Mouse (Mus musculus) hindbrain, embryonic 11.5 days (tissue): Measurements from ENCODE around the gene Mrpl20. TPM values are rescaled to one million over a fixed set of nuclear protein-coding genes. Genes with fewer than 3 reads are reported as not detected.

ENCODE experiments used
- ATAC-seq: fragments of 200-750 bp; cut with Nextera tagmentation; 2 replicates; pipeline ENCODE4 v1.8.0; 2017; ENCODE audit warnings: mild to moderate bottlenecking, moderate TSS enrichment, moderate library complexity; ENCODE audit not compliant: low FRiP score
- DNase-seq: peaks from one replicate; pipeline ENCODE4 v3.0.0-alpha.2; 2015; ENCODE audit warnings: low spot score
- H3K27ac ChIP-seq: fragments of 300-500 bp; sonication (generic); 2 replicates; pipeline ENCODE4 v1.5.1; 2014; ENCODE audit warnings: mild to moderate bottlenecking, low read depth, low read length
- H3K27me3 ChIP-seq: fragments of 300-500 bp; sonication (generic); 2 replicates; pipeline ENCODE4 v1.6.1; 2014; ENCODE audit warnings: mild to moderate bottlenecking, low read length, moderate library complexity, mixed read lengths; ENCODE audit not compliant: control insufficient read depth, insufficient read depth
- H3K36me3 ChIP-seq: fragments of 300-500 bp; sonication (generic); 2 replicates; pipeline ENCODE4 v1.6.1; 2014; ENCODE audit warnings: mild to moderate bottlenecking, low read length, moderate library complexity, mixed read lengths; ENCODE audit not compliant: control insufficient read depth, insufficient read depth
- H3K4me1 ChIP-seq: fragments of 300-500 bp; sonication (generic); replicated peaks from 2 replicates; pipeline ENCODE4 v1.6.1; 2014; ENCODE audit warnings: low read length, mixed read lengths; ENCODE audit not compliant: control insufficient read depth, insufficient read depth
- H3K4me2 ChIP-seq: fragments of 300-500 bp; sonication (generic); replicated peaks from 2 replicates; pipeline ENCODE4 v1.6.1; 2014; ENCODE audit warnings: mild to moderate bottlenecking, low read depth, low read length
- H3K4me3 ChIP-seq: fragments of 300-500 bp; sonication (generic); 2 replicates; pipeline ENCODE4 v1.5.1; 2014; ENCODE audit warnings: low read depth, low read length
- H3K9ac ChIP-seq: fragments of 300-500 bp; sonication (generic); 2 replicates; pipeline ENCODE4 v1.6.1; 2014; ENCODE audit warnings: low read depth, low read length
- H3K9me3 ChIP-seq: fragments of 300-500 bp; sonication (generic); 2 replicates; pipeline ENCODE4 v1.6.1; 2016; ENCODE audit warnings: low read length; ENCODE audit not compliant: control insufficient read depth
- WGBS: fragments of 180-500 bp; shearing (Covaris S2); extraction: QIAGEN DNeasy Blood & Tissue Kit; methylation state at CpG from one replicate; pipeline ENCODE4 v1.1.7; 2014; 5-methylcytosine and 5-hydroxymethylcytosine counted together
- polyA plus RNA-seq: library from polyadenylated mRNA; unstranded; fragments of >200 nt; fragmentation: Nextera tagmentation; extraction: Ambion mirVana; gene quantifications from 2 replicates; pipeline ENCODE4 v1.2.1, GENCODE M21; 2014

Mrpl20 gene
- polyA plus RNA-seq, 1 experiment from 2014 or later = 238 TPM

DNA sequence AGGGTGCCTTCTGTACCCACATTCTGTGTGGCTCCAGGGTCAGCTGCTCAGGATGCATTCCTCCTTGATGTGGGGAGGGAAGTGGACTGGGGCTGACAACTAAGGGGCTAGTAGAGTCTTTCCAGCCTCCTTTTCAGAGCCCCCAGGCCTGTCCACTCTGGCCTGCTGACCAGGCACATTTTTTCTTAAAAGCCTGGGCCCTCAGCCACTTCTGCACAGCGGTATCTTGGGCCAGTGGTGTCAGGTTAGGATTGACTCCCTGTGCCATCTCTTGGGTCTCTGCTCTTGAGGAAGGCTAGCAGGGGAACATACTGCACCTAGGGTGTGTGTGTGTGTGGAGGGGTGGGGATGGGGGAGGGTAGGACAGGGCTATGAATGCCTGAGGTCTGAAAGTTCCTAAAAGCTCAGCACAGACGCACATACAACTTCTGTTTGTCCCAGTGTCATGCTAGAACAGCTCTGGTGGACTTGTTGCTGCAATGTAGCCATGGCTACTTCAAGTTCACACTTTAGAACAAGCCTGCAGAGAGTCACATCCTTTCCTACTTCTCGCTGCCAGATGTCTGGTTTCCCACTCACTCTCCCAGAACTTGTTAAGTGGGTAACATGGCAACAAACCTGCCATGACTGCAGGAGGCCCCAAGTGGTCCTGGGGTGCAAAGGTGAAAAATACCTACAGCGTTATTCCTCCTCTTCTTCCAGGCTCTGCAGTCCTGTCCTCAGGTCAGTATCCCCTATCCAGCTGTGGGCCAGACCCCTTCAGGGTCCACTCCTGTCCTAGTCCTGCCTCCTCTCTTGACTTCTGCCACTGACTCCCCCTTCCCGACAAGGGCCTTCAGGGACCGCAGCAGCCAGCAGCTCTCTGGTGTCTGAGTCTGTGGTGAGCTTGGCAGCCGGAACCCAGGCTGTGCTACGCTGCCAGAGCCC, 37.7 kb downstream of the Mrpl20 start:
- 8% methylated on average over 8 of the region's 8 CpGs for WGBS
- DNase-seq (peak; percentile 18), ATAC-seq (peak; percentile 26; the same call in 1 of the 2 replicates)
- peak overlapping the region; percentile 62 for H3K4me2 ChIP-seq
- no peaks in the 10 kb centered on the region for H3K36me3 ChIP-seq
- H3K27ac ChIP-seq = peak overlapping the region; percentile 36; the same call in 1 of the 2 replicates
- peak overlapping the region; percentile 53 for H3K9ac ChIP-seq
- peak overlapping the region; percentile 21 for H3K4me3 ChIP-seq
- 0 out of 2 replicates have a peak, but pooled peaks cover 3% of the 10 kb centered on the region for H3K27me3 ChIP-seq
- peaks cover 14% of the 10 kb centered on the region for H3K4me1 ChIP-seq
- H3K9me3 ChIP-seq = no peaks in the 10 kb centered on the region

DNA sequence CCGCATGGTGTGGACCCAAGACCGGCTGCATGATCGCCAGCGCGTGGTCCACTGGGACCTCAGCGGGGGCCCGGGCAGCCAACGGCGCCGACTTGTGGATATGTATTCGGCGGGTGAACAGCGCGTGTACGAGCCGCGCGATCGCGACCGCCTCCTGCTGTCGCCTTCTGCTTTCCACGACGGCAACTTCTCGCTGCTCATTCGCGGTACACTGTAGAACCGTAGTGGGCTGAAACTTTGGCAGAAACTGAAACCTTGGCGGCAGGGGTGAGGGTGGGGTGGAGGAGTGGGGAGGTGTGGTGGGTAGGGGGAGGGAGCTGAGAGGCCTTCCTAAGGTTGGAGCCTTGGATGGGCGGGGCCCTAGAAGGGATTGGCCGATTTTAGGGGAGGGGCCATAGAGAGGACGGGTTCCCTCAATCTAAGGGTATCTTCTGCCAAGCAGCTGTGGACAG, 38.4 kb downstream of the Mrpl20 start:
- no peaks in the 10 kb centered on the region for H3K9me3 ChIP-seq
- no peak overlapping the region for H3K27ac ChIP-seq
- H3K36me3 ChIP-seq = no peaks in the 10 kb centered on the region
- H3K27me3 ChIP-seq = 0 out of 2 replicates have a peak, but pooled peaks cover 3% of the 10 kb centered on the region
- WGBS = under 1% methylated on average over 32 of the region's 32 CpGs
- H3K4me1 ChIP-seq = peaks cover 14% of the 10 kb centered on the region
- peak overlapping the region; percentile 21; the same call in 1 of the 2 replicates for H3K9ac ChIP-seq
- ATAC-seq (peak; percentile 51), DNase-seq (peak; percentile 65)
- H3K4me2 ChIP-seq = peak overlapping the region; percentile 62
- peak overlapping the region; percentile 21 for H3K4me3 ChIP-seq

- H3K9ac ChIP-seq = 0 out of 2 replicates have a peak overlapping the region, but pooled peaks have one; percentile 15
- ATAC-seq = no peak; the same call in 1 of the 2 replicates
- 36% methylated on average over 38 of the region's 38 CpGs for WGBS
These were observed 39.1 kb downstream of the Mrpl20 start for GRCm38 (mm10) chr4:155841651-155842270.

GRCm38 (mm10) chr4:155843231-155843630, 40.6 kb downstream of the Mrpl20 start:
- no peaks in the 10 kb centered on the region for H3K9me3 ChIP-seq
- peaks cover 14% of the 10 kb centered on the region for H3K4me1 ChIP-seq
- H3K36me3 ChIP-seq = no peaks in the 10 kb centered on the region
- WGBS = 92% methylated on average over 5 of the region's 5 CpGs
- H3K9ac ChIP-seq = no peak overlapping the region
- no peak for DNase-seq
- 0 out of 2 replicates have a peak, but pooled peaks cover 3% of the 10 kb centered on the region for H3K27me3 ChIP-seq
- no peak overlapping the region for H3K27ac ChIP-seq
- no peak for ATAC-seq
- H3K4me3 ChIP-seq = no peak overlapping the region
- H3K4me2 ChIP-seq = no peak overlapping the region

More at GRCm38 (mm10) chr4:155841651-155842270, 39.1 kb downstream of the Mrpl20 start:
- no peak for DNase-seq
- H3K9me3 ChIP-seq = no peaks in the 10 kb centered on the region
- H3K4me2 ChIP-seq = peak overlapping the region; percentile 62
- no peak overlapping the region for H3K27ac ChIP-seq
- 0 out of 2 replicates have a peak overlapping the region, but pooled peaks have one; percentile 10 for H3K4me3 ChIP-seq
- 0 out of 2 replicates have a peak, but pooled peaks cover 3% of the 10 kb centered on the region for H3K27me3 ChIP-seq
- H3K36me3 ChIP-seq = no peaks in the 10 kb centered on the region
- peaks cover 14% of the 10 kb centered on the region for H3K4me1 ChIP-seq

GRCm38 (mm10) chr4:155846871-155847578, 44.3 kb downstream of the Mrpl20 start, which contains the start of gene Dvl1:
Gene Dvl1, plus strand, starts transcription at chr4:155847402.
- peak within 1 kb of the TSS; percentile 27; the same call in 1 of the 2 replicates for H3K27ac ChIP-seq

DNA sequence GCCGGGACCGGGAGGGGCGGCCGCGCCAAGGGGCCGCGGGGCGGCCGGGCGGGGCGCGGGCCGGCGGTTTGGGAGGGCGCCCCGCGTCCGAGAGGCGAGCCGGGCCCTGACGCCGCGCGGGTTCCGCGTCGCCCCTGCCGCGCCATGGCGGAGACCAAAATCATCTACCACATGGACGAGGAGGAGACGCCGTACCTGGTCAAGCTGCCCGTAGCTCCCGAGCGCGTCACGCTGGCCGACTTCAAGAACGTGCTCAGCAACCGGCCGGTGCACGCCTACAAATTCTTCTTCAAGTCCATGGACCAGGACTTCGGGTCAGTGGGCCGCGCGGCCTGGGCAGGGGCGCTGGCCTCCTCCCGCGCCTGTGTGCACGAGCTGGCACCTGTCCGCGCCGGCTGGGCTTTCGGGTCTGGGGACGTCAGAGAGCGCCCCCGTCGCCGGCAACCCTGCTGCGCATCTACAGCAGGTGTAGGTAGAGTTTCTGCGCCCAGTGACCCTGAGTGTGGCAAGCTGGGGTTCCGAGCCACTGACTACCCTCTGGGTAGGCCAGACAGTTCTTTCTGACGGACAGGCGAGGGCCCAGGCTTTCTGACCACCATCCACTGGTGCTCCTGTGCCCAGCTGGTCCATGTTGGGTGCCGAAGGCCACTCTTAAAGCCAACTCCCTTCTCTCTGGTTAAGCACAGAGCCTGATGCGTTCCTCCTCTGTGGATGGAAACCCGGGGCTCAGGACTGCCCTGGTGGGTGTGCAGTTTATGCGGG, 45.1 kb downstream of the Mrpl20 start:
- Histone ChIP-seq H3K4me3 (peak overlapping the region; percentile 77), H3K9me3 (no peaks in the 10 kb centered on the region), H3K9ac (peak overlapping the region; percentile 92), H3K4me2 (peak overlapping the region; percentile 78), H3K4me1 (peaks cover 7% of the 10 kb centered on the region), H3K27ac (peak overlapping the region; percentile 27; the same call in 1 of the 2 replicates), H3K36me3 (no peaks in the 10 kb centered on the region), H3K27me3 (no peaks in the 10 kb centered on the region)
- ATAC-seq = peak; percentile 63
- peak; percentile 52 for DNase-seq
- 1% methylated on average over 64 of the region's 69 CpGs for WGBS

More at GRCm38 (mm10) chr4:155846871-155847578, 44.3 kb downstream of the Mrpl20 start, which contains the start of gene Dvl1:
- peak within 1 kb of the TSS; percentile 77 for H3K4me3 ChIP-seq
- ATAC-seq (peak; percentile 93), DNase-seq (peak; percentile 96)
- H3K9me3 ChIP-seq = no peaks in the 10 kb centered on the region
- no peaks in the 10 kb centered on the region for H3K36me3 ChIP-seq
- peak within 1 kb of the TSS; percentile 78 for H3K4me2 ChIP-seq
- WGBS = 5% methylated on average over 32 of the region's 65 CpGs
- H3K4me1 ChIP-seq = peaks cover 7% of the 10 kb centered on the region
- H3K27me3 ChIP-seq = no peaks in the 10 kb centered on the region
- peak within 1 kb of the TSS; percentile 92 for H3K9ac ChIP-seq

GRCm38 (mm10) chr4:155848434-155849095, 45.9 kb downstream of the Mrpl20 start:
- Histone ChIP-seq H3K9ac (peak overlapping the region; percentile 92), H3K4me3 (peak overlapping the region; percentile 77), H3K27me3 (no peaks in the 10 kb centered on the region), H3K9me3 (no peaks in the 10 kb centered on the region), H3K4me2 (peak overlapping the region; percentile 78), H3K27ac (no peak overlapping the region), H3K36me3 (no peaks in the 10 kb centered on the region), H3K4me1 (peaks cover 7% of the 10 kb centered on the region)
- no peak for ATAC-seq
- WGBS = 59% methylated on average over 7 of the region's 7 CpGs
- no peak for DNase-seq
